Mouse (Mus musculus) retina, embryonic 14.5 days (tissue): ENCODE measurements around the gene Timm23.
"Not testable (repeated sequence)": the region's sequence is repeated elsewhere in the genome, so short reads cannot be mapped to it uniquely, and the experiment has no call there.

Source experiments
- DNase-seq: peaks from one replicate; pipeline ENCODE4 v3.0.0-alpha.2; 2015; ENCODE audit warnings: low spot score

The Timm23 gene

GRCm38 (mm10) chr14:32164173-32165051 lies 37.3 kb downstream of the Timm23 start:
- no peak for DNase-seq

DNA sequence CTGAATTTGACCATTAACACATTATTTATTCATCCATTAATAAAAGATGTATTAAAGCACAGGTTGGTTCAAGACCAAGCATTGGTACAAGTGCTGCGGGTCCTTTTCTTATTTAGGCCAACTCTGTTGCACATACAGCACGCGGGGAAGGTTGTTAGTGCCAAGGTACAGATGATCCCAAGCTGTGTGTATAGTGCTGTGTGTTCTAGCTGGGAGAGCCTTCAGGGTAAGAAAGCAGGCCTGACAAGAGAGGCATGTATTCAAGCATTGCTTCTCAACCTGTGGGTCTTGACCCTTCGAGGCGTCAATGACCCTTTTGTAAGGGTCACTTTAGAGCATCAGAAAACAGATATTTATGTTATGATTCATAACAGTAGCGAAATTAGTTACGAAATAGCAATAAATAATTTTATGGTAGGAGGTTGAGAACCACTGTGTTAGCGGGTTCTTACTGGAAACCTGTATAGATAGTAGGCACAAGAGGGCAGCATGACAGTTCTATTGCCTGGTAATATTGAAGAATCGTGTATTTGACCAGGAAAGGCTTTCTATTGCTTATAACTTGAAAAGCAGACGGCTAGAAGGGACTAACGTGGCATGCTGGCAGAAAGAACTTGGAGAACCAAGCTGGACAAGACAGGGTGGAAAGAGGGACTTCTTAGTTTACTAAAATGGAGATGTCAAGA lies 38.4 kb downstream of the Timm23 start:
- no peak for DNase-seq

GRCm38 (mm10) chr14:32162231-32162630 lies 39.5 kb downstream of the Timm23 start:
- no peak for DNase-seq

GRCm38 (mm10) chr14:32161090-32161885 lies 40.4 kb downstream of the Timm23 start:
- DNase-seq = no peak

GRCm38 (mm10) chr14:32160563-32160962 lies 41.1 kb downstream of the Timm23 start:
- no peak for DNase-seq

GRCm38 (mm10) chr14:32159690-32160246 lies 41.9 kb downstream of the Timm23 start, which contains the start of gene Ncoa4:
Ncoa4 (plus strand) TSS chr14:32159865.
- DNase-seq = peak; percentile 100

DNA sequence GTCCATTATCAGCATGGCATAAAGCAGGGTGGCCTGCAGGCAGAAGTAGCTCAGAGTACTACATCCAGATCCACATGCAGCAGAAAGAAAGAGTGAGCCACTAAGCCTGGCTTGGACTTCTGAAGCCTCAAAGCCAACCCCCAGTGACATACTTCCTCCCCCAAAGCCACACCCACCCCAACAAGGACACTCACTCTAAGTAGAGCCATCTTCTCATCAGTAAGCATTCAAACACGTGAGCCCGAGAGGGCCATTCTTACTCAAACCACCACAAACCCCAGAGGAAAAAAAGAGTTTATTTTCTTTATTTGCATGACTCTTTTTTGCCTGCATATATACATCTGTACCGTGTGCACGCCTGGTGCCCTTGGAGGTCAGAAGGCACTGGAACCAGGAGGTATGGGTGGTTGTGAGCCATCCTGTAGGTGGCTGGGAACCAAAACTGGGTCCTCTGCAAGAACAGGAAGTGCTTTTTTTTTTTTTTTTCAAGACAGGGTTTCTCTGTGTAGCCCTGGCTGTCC lies 42.5 kb downstream of the Timm23 start:
- DNase-seq = no peak

GRCm38 (mm10) chr14:32154758-32155157 lies 46.9 kb downstream of the Timm23 start:
- DNase-seq = no peak

DNA sequence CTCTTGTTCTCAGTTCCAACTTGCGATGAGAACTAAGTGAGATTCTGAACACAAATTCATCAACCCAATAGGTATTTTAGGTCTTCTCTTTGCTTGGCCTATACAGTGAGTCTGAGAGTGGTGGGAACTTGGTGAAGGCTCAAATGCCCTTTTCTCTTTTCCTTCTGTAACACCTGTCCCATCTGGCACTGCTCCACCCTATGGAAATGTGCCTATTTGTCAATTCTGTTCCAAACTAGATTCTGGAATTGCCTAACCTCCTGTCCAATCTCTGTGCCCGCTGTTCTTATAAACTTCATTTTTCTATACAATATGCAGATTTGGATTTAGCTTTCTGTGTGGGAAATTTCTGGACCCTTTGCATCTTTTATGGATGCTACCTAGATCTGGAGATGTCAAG lies 48.5 kb downstream of the Timm23 start:
- DNase-seq = no peak

DNA sequence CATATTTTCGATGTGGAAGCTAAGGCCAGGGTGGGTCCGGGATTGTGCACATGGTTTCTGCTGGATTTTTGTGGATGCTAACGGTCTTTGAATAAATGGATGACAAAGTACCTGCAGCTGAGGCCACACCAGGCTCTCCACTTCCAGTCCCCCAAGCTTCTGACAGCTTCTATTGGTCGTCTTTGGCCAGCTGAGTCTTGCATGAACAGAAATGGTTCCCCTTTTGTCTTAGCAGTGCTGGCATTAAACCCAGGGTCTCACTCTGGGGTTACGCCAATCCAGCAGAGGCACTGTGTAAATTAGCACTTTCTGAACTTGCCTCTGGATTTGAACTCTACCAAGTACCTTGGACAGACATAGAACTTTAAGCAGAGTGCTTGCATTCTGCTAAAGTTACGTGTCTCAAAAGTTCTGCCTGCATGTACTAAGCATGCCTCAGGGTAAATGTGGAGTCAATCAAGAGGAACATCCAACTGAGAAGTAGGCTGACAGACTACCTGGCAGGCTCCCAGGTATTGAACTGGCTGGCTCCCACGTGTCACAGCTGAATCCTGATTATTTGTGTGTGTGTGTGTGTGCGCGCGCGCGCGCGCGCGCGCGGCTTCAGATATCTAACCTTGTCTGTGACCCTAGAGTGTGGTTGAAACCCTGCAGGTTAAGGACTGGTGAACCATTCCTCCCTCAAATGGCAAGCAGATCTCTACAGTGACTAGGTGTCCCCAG lies 49.3 kb downstream of the Timm23 start:
- no peak for DNase-seq

GRCm38 (mm10) chr14:32150872-32151271 lies 50.8 kb downstream of the Timm23 start:
- no peak for DNase-seq

DNA sequence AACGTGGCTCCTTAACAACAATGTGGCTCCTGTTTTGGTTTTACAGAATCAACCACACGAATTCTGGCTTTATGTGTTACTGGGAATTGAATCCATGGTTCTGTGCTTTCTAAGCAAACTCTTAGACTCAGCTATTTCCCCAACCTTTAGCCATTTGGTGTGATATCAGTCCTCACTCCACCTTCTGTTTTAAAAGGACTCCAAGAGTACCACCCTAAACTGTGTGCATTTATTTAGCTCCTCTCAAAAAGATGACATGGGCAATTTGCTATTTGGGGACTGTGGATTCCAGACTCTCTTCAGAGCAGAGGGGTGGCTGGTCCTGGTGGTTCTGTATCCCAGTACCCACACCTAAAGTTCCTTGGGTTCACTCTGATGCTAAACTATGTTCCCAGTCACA lies 55.1 kb downstream of the Timm23 start:
- no peak for DNase-seq

DNA sequence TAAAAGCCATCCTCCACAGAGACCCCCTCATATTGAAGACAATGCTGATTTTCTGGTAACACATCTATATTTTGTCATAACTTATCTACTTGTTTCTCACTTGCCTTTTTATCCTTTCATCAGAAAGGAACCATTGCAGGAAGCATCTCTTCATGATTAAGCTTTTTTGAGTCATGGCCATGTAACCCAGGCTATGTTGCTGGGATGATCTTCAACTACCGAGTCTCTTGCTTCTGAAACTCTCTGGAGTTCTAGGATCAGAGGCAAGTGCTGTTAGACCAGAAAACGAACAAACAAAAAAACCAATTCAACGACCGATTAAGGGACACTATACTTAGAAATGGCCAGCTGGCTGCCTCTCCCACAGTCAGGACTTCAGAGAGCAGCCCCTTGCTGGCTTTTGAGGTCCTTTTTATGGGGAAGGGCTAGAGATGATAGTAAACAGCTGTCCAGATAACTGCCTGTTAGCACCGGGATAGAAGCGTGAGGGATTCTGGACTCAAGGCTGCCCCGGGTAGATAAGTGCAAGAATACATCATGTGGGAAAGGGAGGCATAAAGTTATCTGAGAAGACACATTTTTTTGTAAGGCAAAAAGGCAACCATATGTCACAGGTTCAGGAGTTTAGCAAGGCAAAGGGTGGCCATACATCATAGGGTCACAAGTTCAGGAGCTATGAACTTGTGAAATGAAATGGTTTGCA lies 55.7 kb downstream of the Timm23 start:
- DNase-seq = no peak

DNA sequence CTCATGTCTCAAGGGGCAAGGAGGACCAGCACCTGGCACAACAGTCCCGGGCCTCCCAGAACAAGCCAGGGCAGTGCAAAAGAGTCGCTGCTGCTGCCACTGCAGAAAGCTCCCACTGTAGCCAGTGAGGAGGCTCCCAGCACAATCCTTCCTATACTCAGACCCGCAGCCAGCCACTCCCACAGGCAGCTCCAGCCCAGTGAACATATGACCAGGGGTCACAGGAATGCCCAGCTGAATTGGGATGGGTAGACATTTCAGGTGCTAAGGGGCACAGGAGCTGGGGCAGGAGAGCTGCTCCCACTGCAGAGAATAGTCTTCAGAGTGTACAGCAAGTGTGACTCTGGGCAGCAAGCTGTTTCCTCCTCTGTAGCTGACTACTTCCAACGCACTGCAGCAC lies 56.3 kb downstream of the Timm23 start:
- DNase-seq = no peak

- no peak for DNase-seq
Measured at GRCm38 (mm10) chr14:32144734-32145133, 57.0 kb downstream of the Timm23 start.

- DNase-seq = no peak
Measured at GRCm38 (mm10) chr14:32141723-32142122, 60.0 kb downstream of the Timm23 start, which contains the start of gene Msmb. Msmb (plus strand) TSS chr14:32142023.

- DNase-seq = no peak
Measured at GRCm38 (mm10) chr14:32140359-32140965, 61.2 kb downstream of the Timm23 start.

DNA sequence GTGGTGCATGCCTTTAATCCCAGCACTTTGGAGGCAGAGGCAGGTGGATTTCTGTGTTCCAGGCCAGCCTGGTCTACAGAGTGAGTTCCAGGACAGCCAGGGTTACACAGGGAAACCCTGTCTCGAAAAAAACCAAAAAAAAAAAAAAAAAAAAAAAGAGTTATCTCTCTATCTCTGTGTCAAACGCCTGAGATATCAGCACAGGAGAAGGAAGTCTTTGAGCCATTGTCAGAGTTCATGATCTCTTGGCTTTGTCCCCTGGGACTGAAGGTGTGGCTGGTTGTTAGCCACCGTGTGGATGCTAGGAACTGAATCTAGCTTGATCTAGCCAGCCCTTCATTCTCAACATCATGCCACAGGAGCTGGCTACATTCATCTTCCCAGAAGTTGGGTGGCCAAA lies 65.2 kb downstream of the Timm23 start:
- not testable (repeated sequence) for DNase-seq

DNA sequence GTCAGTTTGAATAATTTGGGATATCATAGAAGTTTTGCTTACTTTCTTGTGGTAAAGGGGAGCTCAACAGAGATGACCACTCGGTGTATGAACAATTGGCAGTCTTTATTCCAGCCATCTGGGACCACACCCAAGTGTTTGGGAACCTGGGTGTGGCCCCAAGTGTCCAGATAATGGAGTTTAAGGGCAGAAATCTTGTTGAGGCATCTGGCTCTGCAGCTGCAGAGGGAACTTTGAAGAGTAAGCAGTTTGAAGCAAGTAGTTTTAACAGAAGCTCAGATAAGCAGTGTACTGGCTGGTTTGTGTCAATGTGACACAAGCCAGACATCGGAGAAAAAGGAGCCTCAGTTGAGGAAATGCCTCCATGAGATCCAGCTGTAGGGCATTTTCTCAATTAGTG lies 67.4 kb downstream of the Timm23 start:
- DNase-seq = no peak

GRCm38 (mm10) chr14:32131836-32132235 lies 69.9 kb downstream of the Timm23 start:
- DNase-seq = no peak
